Mouse (Mus musculus) liver, postnatal 0 days (tissue): Measurements from ENCODE around the gene Ttc7.

Experiments
- CTCF ChIP-seq: sonication (generic); IDR thresholded peaks from 2 replicates; pipeline ENCODE4 v1.5.1; 2016; ENCODE audit warnings: antibody characterized with exemption, low read depth
- EP300 ChIP-seq: IDR thresholded peaks from 2 replicates; pipeline ENCODE4 v1.6.1; 2016; ENCODE audit warnings: antibody characterized with exemption, low read depth, mild to moderate bottlenecking

- TF ChIP-seq EP300, result no peak
- no peak for TF ChIP-seq CTCF
Measured at GRCm38 (mm10) chr17:87282706-87283053, at the start of gene Ttc7.
